Mouse (Mus musculus): ENCODE measurements around the gene Thra. TPM values are rescaled to one million over a fixed set of nuclear protein-coding genes. Genes with fewer than 3 reads are reported as not detected.

Gene Thra
- polyA plus RNA-seq, 1 experiment: 851 TPM

- DNase-seq (ENCODE audit: extremely low spot score in 1 of 2, low spot score in 1 of 2): peak; percentile 100
Measured at GRCm38 (mm10) chr11:98775348-98776051, 35.1 kb downstream of the Thra start.

GRCm38 (mm10) chr11:98776052-98776764 is 35.8 kb downstream of the Thra start:
- DNase-seq (ENCODE audit: extremely low spot score in 1 of 2, low spot score in 1 of 2): no peak

DNA sequence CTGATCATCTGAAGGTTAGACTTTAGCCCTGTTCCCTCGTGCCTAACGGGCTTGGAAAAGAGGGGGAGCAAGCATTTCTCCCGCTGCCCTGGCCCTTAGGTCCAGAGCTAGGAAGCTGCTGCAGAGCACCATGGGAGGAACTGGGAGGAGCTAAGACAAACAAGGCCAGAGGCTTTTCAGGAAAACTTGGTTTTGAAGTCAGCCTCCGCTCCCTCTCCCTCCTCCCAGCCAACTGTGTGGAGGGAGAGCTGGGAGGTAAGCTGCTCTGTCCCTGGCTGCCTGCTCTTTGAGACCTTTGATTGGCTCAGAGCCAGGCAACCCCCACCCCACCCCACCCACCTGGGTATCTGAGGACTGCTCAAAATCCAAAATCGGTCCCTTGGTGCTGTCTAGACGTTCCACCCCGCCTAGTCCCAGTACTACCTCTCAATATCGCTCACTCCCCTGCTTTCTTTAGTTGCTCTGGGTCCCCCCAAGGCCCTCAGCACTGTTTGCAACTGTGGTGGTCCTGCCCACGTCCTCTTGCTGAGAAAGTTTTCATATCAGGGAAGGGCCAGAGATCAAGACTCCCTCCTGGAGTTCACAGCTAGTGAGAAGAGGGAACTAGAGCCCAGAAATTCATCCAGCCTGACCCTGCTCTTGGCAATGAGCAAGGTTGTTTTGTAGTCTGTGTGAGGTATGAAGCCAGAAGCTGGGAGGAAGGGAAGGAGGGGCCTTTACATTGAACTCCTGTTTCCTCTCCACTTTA is 36.6 kb downstream of the Thra start:
- no peak for DNase-seq (ENCODE audit: extremely low spot score in 1 of 2, low spot score in 1 of 2)

DNA sequence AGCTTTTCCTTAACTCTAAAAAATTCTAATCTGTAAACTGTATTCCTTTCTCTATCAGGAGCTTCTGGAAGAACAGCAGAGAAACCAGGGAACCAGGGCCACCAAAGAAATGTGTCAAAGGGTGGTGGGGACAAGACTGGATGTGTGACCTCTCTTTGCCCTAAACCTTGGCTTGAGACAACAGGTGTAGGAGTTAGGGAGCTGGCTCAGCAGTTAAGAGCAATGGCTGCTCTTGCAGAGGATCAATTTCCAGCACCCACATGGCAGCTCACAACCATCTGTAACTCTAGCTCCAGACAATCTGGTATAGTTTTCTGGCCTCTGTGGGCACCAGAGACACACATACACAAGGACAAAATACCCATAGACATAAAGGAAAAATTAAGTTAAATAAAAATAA is 37.5 kb downstream of the Thra start:
- DNase-seq (ENCODE audit: extremely low spot score in 1 of 2, low spot score in 1 of 2): no peak

DNA sequence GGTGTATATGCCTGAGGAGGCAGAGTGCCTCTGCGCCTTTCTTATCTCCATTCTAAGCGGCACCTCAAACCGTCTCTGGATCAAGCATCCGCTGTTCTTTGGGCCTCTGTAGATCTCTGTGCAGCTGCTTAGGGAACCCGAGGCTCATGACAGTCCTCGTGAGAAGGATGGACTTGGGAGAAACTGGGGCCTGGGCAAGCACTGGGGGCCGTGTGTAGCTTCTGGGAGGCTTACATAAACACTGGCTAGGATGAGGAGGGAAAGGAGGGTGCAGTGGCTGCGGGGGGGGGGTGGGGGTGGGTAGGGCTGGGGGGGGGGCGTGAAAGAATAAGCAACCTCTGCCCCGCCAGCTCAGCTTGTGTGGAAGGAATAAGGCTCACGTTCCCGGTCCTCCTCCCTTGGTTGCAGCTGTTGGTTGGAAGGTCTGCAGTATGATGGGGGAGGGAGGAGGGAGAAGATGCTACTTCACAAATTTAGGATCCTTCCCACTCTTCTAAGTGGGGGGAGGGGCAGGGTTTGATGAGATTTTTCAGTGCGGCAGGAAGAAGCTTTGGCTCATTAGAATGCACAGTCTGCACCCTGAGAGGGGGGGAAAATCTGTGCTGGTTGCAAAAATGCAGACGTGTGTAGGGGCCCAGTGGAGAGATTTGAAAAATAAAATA is 41.5 kb downstream of the Thra start:
- peak; percentile 87 to 93 for DNase-seq (ENCODE audit: extremely low spot score in 1 of 2, low spot score in 1 of 2)

DNA sequence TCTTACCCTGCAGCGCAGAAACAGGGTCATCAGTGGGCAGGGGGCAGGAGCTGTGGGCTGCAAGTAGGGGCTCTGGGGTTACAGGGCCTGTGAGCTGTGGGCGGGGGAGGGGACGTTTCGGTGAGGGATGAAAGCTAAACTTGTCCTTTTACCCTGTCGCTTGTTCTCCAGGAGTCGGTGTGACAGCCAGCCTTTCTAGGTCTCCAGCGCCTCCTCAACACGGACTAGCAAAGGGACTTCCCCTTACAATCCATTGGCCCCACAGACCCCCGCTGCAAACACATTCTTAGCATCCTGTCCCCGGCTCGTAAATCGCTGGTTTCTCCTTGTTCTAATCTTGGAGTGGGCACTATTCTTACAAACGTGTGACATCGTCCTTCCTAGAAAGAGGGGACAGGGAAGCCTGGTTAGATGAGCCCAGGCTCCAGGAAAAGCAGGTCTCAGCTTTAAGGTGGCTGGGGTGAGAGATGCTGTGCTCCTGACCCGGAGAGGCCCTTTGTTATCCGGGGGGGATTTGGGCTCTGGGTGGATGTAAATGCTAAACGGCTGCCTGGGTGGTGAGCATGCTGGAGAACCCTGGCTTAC is 42.3 kb downstream of the Thra start:
- no peak for DNase-seq (ENCODE audit: extremely low spot score in 1 of 2, low spot score in 1 of 2)

- DNase-seq (ENCODE audit: extremely low spot score in 1 of 2, low spot score in 1 of 2): peak; percentile 98
Measured at GRCm38 (mm10) chr11:98783236-98783696, 42.8 kb downstream of the Thra start.

GRCm38 (mm10) chr11:98784139-98784538 is 43.7 kb downstream of the Thra start:
- DNase-seq (ENCODE audit: extremely low spot score in 1 of 2, low spot score in 1 of 2): no peak

DNA sequence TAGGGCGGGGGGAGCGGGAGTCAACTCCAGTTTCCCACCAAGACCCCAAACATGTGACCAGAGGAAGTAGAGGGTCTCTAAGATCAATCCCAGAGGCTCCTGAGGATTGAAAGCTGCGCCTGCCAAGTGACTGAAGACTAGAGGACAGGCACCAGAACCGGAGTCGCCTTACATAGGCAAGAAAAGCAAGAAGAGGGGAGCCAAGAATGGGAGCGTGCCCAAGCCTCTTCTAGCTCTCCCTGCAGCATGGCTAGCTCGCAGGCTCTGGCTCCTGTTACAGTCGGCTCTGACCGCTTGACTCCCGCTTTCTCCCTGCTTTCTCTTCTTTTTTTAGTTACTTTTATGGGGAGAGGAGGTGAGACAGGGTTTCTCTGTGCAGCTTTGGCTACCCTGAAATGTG is 44.8 kb downstream of the Thra start:
- DNase-seq (ENCODE audit: extremely low spot score in 1 of 2, low spot score in 1 of 2): no peak

GRCm38 (mm10) chr11:98785772-98786281 is 45.4 kb downstream of the Thra start:
- DNase-seq (ENCODE audit: extremely low spot score in 1 of 2, low spot score in 1 of 2): peak in 1 of 2 experiments; percentile 90

DNA sequence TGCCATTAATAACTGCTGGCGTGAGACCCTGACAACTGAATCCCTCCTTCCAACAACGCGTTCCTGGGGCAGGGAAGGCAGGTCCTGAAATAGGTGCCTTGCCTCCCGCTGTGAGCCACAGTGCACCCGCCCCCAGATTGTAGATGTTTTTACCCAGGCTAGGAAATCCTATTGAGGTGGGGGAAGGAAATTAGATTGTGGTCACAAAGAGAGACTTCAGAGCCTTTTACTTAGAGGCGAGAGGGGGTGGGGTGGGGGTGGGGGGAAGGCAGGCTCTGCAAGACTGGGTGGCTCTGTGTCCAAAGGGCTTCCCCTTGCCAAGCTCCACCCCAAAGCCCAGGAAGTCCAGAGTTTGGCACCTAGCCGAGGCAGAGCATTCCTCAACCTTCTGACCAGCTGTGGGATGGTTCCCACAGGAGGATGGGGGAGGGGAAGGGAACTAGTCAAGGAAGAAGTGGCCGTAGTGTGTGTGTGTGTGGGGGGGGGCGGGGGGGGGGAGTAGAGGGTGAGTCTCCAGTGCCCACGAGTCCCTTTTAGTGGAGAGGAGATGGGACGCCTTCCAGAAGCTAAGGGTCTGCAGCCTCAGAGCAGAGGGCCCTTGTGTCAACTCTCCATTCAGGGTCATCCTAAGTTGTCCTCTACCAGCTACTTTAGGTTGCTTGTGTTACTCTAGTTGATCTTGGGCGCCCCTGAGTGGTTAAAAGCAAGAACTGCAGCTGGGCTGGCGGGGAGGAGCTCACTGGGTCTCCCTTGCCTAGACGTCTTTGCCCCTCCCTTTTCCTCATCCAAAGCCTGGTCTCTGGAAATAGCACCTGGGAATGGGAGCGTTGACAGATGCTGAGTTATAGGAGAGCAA is 46.1 kb downstream of the Thra start:
- DNase-seq (ENCODE audit: extremely low spot score in 1 of 2, low spot score in 1 of 2): peak; percentile 95 to 99

GRCm38 (mm10) chr11:98787229-98787628 is 46.8 kb downstream of the Thra start:
- no peak for DNase-seq (ENCODE audit: extremely low spot score in 1 of 2, low spot score in 1 of 2)

GRCm38 (mm10) chr11:98787691-98788090 is 47.3 kb downstream of the Thra start:
- no peak for DNase-seq (ENCODE audit: extremely low spot score in 1 of 2, low spot score in 1 of 2)

- DNase-seq (ENCODE audit: extremely low spot score in 1 of 2, low spot score in 1 of 2): no peak
Measured at GRCm38 (mm10) chr11:98788139-98788538, 47.7 kb downstream of the Thra start.

DNA sequence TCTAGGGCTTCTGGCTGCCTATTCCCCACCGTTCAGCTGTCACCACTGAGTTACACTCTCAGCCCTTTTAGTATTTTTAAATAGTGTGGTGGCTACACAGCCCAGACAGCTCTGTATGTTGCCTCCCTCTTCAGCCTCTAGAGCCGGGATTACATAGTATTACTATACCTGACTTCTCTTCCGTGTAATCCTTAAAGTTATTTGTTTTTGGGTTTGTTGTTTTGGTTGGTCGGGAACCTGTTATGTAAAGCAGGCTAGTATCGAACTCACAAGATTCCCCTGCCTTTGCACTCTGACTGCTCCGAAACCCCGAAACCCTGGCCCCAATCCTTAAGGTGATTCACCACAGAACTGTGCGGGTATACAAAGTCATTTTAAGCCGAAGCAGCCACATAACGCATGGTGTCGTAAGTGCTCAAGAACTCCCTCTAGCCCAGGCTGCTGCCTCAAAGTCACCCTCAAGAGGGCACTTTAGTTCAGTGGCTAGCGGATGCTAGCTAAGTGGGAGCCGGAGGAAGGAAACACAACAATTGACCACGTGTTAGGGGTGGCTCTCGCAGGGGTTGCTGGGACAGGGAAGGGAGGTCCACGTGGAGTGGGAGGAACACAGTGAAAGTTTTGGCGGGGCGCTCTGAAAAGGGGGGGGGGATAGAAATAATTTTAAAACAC is 48.2 kb downstream of the Thra start:
- peak; percentile 87 to 92 for DNase-seq (ENCODE audit: extremely low spot score in 1 of 2, low spot score in 1 of 2)

GRCm38 (mm10) chr11:98789219-98789807 is 48.9 kb downstream of the Thra start:
- no peak for DNase-seq (ENCODE audit: extremely low spot score in 1 of 2, low spot score in 1 of 2)

DNA sequence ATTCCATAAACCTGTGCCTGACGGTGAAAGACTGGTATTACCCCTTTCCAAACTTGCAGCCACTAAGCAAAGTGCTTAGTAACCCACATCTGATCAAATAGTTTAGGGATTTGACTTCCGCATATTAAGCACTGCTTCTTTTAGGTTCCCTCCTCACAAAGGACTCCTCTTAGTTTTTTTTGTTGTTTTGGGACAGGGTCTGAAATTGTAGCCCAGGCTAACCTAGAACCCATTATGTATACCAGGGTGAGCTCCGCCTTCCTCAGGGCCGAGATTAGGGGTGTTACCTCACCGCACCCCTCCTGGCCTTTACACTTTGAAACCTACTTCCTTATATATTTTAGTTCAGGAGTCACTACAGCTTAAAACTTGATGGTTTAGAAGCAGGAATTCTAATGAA is 49.4 kb downstream of the Thra start:
- DNase-seq (ENCODE audit: extremely low spot score in 1 of 2, low spot score in 1 of 2): no peak

- no peak for DNase-seq (ENCODE audit: extremely low spot score in 1 of 2, low spot score in 1 of 2)
Measured at GRCm38 (mm10) chr11:98790631-98791205, 50.3 kb downstream of the Thra start.

Measured in frontal cortex, adult 2 months (tissue).